Mouse (Mus musculus): Measurements from ENCODE around the gene Sdccag8.

Gene Sdccag8

DNA sequence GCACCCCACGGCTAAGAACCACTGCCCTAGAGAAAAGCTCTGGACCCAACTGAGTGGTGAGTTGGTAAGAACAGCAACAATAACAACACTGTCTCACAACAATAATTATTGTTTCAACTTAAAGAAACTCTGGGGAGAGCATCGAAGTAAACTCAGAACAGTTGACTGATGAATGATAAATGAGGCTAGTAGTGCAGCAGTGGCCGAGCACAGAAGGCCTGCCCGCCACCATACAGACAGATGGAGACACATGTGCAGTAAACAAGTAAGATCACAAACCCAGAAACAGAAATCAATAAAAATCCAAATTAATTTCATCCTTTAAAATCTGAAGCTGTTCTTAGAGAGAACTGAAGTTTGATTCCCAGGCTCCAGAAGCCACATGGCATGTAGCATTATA lies 225.6 kb downstream of the Sdccag8 start:
- DNase-seq (ENCODE audit: low read depth, low spot score), result no peak

DNA sequence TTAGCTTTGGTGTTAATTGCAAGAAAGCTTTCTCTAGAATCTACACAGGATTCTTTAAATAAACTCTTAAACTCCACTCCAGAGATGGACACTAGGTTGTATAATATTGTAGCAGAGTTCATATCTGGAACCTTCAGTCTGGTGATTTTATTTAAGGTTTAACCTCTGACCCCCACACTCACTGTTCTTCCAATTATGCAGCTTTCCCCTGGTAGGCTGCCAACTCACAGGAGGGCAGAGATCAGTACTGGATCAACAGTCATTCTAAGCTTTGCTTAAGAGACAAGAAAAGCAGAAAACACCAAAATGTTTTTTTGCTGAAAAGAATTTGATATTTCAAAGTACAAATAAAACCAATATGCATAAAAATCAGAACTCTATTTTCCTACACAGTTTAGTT lies 231.4 kb downstream of the Sdccag8 start:
- no peak for DNase-seq (ENCODE audit: low read depth, low spot score)

DNA sequence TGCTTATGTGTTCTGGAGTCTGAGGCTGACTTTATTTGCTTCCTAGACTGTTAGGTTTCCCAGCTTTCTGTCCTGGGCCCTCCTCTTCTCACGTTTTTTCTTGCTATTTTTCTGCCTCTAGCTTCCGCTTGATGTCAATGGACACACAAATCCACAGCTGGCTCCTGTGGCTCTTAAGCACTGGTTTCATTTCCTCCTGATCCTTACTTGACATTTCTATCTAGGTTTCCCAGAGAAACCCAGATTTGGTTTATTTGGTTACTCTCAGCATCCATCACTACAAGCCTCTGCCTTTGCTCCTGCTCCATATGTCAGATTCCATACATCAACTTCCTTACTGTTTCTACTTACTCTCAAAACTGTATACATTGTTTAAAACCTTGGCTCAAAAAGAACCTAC lies 232.5 kb downstream of the Sdccag8 start:
- no peak for DNase-seq (ENCODE audit: low read depth, low spot score)

DNA sequence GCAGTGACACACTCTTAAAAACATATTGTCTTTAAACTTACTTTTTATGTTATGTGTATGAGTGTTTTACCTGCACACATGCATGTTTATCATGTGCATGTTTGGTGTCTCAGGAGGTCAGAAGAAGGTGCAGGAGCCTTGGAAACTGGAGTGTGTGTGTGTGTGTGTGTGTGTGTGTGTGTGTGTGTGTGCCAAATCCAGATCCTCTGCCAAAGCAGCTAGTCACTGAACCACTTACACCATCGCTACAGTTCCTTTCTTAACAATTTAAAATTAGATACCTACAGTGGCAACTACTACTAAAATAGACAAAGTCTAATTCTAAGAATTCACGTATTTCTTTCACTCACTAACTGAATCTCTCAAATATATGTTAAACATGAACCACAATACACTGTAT lies 234.3 kb downstream of the Sdccag8 start:
- no peak for DNase-seq (ENCODE audit: low read depth, low spot score)

DNA sequence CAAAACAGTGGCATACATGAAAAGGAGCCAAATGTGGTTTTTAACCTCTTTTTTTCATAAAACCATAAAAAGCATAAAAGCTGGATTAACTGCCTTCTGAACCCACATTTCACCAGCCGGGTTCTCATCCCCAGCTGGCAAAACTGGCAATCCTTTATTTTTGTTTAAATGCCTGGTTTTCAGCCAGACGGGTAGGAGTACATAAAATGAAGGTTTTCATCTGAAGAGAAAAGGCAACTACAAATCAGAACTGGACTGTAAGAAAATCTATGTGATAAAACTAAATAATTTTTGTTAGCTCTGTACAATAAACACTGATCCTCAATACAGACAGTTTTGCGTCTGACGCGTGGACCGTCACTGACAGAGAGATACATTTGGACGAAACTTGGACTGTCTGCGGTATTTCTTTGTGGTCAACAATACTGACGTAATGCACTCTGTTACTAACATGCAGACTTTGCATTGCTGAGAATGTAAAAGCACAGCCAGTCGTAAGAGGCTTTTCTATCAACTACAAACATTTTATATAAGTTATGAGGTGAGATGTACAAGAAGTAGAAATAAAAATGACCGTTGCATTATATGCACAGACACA lies 237.0 kb downstream of the Sdccag8 start:
- DNase-seq (ENCODE audit: low read depth, low spot score), result no peak

DNA sequence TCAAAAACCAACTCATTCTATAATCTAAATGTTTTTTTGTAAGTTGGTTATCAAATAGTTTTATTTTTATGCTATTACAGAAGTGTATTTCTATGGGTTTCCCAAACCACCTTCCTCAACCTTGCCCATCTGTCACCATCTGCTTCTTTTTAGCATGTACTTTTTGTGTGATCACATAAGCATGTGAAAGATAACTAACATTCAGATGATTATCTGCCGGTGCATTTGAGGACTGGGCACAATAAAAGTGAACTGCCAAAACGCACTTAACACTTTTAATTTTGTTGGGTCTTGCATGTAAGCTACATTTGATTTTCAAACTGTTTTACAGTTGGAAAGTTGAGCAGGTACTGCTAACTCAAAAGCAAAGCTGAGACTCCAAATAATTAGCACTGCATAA lies 240.4 kb downstream of the Sdccag8 start:
- DNase-seq (ENCODE audit: low read depth, low spot score), result no peak

- no peak for DNase-seq (ENCODE audit: low read depth, low spot score)
Observed at GRCm38 (mm10) chr1:177061761-177062160, 247.3 kb downstream of the Sdccag8 start.

- no peak for DNase-seq (ENCODE audit: low read depth, low spot score)
Observed at GRCm38 (mm10) chr1:177065732-177066131, 251.3 kb downstream of the Sdccag8 start.

DNA sequence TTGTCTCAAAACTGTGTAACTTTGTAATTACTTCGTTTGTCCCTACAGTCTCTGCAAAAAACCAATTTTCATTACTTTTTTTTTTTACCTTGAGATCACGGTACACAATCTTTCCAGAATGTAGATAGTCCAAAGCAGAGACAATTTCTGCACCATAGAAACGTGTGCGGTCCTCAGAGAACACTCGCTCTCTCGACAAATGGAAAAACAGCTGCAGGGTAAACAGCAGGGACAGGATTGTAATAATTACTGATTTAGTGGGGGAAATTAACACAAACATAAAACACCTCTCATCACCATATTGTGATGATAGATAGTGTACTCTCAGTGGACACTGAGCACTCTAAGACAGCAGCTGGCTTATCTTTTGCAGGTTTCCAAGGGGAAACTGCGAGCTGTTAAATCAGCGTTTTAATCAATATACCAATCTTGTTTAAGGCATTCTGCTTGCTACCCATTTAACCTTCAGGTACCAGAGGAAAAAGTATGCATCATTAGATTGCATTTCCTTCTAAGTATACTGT lies 252.7 kb downstream of the Sdccag8 start:
- DNase-seq (ENCODE audit: low read depth, low spot score), result no peak

GRCm38 (mm10) chr1:177069161-177069560 lies 254.7 kb downstream of the Sdccag8 start:
- no peak for DNase-seq (ENCODE audit: low read depth, low spot score)
